Mouse (Mus musculus): ENCODE measurements around the gene Parp2. TPM values are rescaled to one million over a fixed set of nuclear protein-coding genes. Genes with fewer than 3 reads are reported as not detected.
"Not testable (repeated sequence)": the region's sequence is repeated elsewhere in the genome, so short reads cannot be mapped to it uniquely, and the experiment has no call there.

Parp2 gene
- polyA plus RNA-seq, 1 experiment from 2014 or later, result 45.4 TPM

- H3K27me3 ChIP-seq, result no peaks in the 10 kb centered on the region
- ATAC-seq (ENCODE audit: low FRiP score, low read depth), result no peak
- no peaks in the 10 kb centered on the region for H3K36me3 ChIP-seq
- H3K9ac ChIP-seq, result no peak overlapping the region
- no peak overlapping the region for H3K4me2 ChIP-seq
- H3K27ac ChIP-seq (replicated peaks), result no peak overlapping the region
- H3K9me3 ChIP-seq, result no peaks in the 10 kb centered on the region
- H3K4me1 ChIP-seq (replicated peaks), result no peaks in the 10 kb centered on the region
- no peak overlapping the region for H3K4me3 ChIP-seq
- WGBS, result 57% methylated on average over 2 of the region's 2 CpGs
These were observed 26.8 kb downstream of the Parp2 start for GRCm38 (mm10) chr14:50834435-50834834.

GRCm38 (mm10) chr14:50837236-50837635 lies 29.6 kb downstream of the Parp2 start:
- WGBS, result 68% methylated on average over 6 of the region's 6 CpGs
- no peak for ATAC-seq (ENCODE audit: low FRiP score, low read depth)

GRCm38 (mm10) chr14:50855788-50856187 lies 48.1 kb downstream of the Parp2 start:
- no peak for ATAC-seq (ENCODE audit: low FRiP score, low read depth)

More at GRCm38 (mm10) chr14:50837236-50837635, 29.6 kb downstream of the Parp2 start:
- Histone ChIP-seq H3K4me3 (no peak overlapping the region), H3K9ac (no peak overlapping the region), H3K4me1 (replicated peaks) (no peaks in the 10 kb centered on the region), H3K27me3 (no peaks in the 10 kb centered on the region), H3K4me2 (no peak overlapping the region), H3K27ac (replicated peaks) (no peak overlapping the region), H3K9me3 (no peaks in the 10 kb centered on the region), H3K36me3 (no peaks in the 10 kb centered on the region)

GRCm38 (mm10) chr14:50862641-50863040 lies 55.0 kb downstream of the Parp2 start:
- H3K9ac ChIP-seq, result no peak overlapping the region
- H3K27ac ChIP-seq (replicated peaks), result no peak overlapping the region
- 94% methylated on average over 10 of the region's 10 CpGs for WGBS
- H3K36me3 ChIP-seq, result no peaks in the 10 kb centered on the region
- no peak overlapping the region for H3K4me3 ChIP-seq
- H3K4me1 ChIP-seq (replicated peaks), result no peaks in the 10 kb centered on the region
- H3K4me2 ChIP-seq, result no peak overlapping the region
- no peaks in the 10 kb centered on the region for H3K27me3 ChIP-seq
- no peak for ATAC-seq (ENCODE audit: low FRiP score, low read depth)
- no peaks in the 10 kb centered on the region for H3K9me3 ChIP-seq

More at GRCm38 (mm10) chr14:50855788-50856187, 48.1 kb downstream of the Parp2 start:
- 88% methylated on average over 5 of the region's 5 CpGs for WGBS
- H3K4me2 ChIP-seq, result no peak overlapping the region
- no peak overlapping the region for H3K4me3 ChIP-seq
- no peaks in the 10 kb centered on the region for H3K4me1 ChIP-seq (replicated peaks)
- no peak overlapping the region for H3K9ac ChIP-seq
- H3K27ac ChIP-seq (replicated peaks), result no peak overlapping the region
- no peaks in the 10 kb centered on the region for H3K36me3 ChIP-seq
- no peaks in the 10 kb centered on the region for H3K9me3 ChIP-seq
- no peaks in the 10 kb centered on the region for H3K27me3 ChIP-seq

GRCm38 (mm10) chr14:50865005-50865404 lies 57.4 kb downstream of the Parp2 start:
- not testable (repeated sequence) for ATAC-seq (ENCODE audit: low FRiP score, low read depth); H3K9ac ChIP-seq; H3K36me3 ChIP-seq; H3K27me3 ChIP-seq; H3K27ac ChIP-seq (replicated peaks); H3K4me1 ChIP-seq (replicated peaks); H3K4me2 ChIP-seq; H3K4me3 ChIP-seq; H3K9me3 ChIP-seq

- no peaks in the 10 kb centered on the region for H3K36me3 ChIP-seq
- H3K4me3 ChIP-seq, result no peak overlapping the region
- no peaks in the 10 kb centered on the region for H3K27me3 ChIP-seq
- no peak overlapping the region for H3K27ac ChIP-seq (replicated peaks)
- H3K4me1 ChIP-seq (replicated peaks), result 0 out of 2 replicates have a peak, but pooled peaks cover 5% of the 10 kb centered on the region
- 94% methylated on average over 3 of the region's 3 CpGs for WGBS
- H3K4me2 ChIP-seq, result no peak overlapping the region
- H3K9me3 ChIP-seq, result no peaks in the 10 kb centered on the region
- ATAC-seq (ENCODE audit: low FRiP score, low read depth), result no peak
- H3K9ac ChIP-seq, result no peak overlapping the region
These were observed 59.3 kb downstream of the Parp2 start for GRCm38 (mm10) chr14:50866966-50867365.

GRCm38 (mm10) chr14:50868211-50868610 lies 60.6 kb downstream of the Parp2 start:
- Histone ChIP-seq H3K9ac (no peak overlapping the region), H3K27me3 (no peaks in the 10 kb centered on the region), H3K4me1 (replicated peaks) (0 out of 2 replicates have a peak, but pooled peaks cover 5% of the 10 kb centered on the region), H3K27ac (replicated peaks) (no peak overlapping the region), H3K36me3 (no peaks in the 10 kb centered on the region), H3K4me2 (no peak overlapping the region), H3K4me3 (no peak overlapping the region), H3K9me3 (no peaks in the 10 kb centered on the region)
- no peak for ATAC-seq (ENCODE audit: low FRiP score, low read depth)
- WGBS, result 83% methylated on average over 4 of the region's 4 CpGs

GRCm38 (mm10) chr14:50868656-50869055 lies 61.0 kb downstream of the Parp2 start:
- Histone ChIP-seq H3K27me3 (no peaks in the 10 kb centered on the region), H3K27ac (replicated peaks) (no peak overlapping the region), H3K9ac (no peak overlapping the region), H3K4me2 (no peak overlapping the region), H3K36me3 (no peaks in the 10 kb centered on the region), H3K4me3 (no peak overlapping the region), H3K4me1 (replicated peaks) (0 out of 2 replicates have a peak, but pooled peaks cover 5% of the 10 kb centered on the region), H3K9me3 (no peaks in the 10 kb centered on the region)
- no peak for ATAC-seq (ENCODE audit: low FRiP score, low read depth)
- 94% methylated on average over 5 of the region's 5 CpGs for WGBS

- Histone ChIP-seq H3K9ac (peak within 1 kb of the TSS; percentile 52), H3K36me3 (no peaks in the 10 kb centered on the region), H3K4me1 (replicated peaks) (0 out of 2 replicates have a peak, but pooled peaks cover 5% of the 10 kb centered on the region), H3K4me2 (peak within 1 kb of the TSS; percentile 69), H3K27me3 (no peaks in the 10 kb centered on the region), H3K4me3 (peak within 1 kb of the TSS; percentile 54), H3K27ac (replicated peaks) (peak within 1 kb of the TSS; percentile 77), H3K9me3 (no peaks in the 10 kb centered on the region)
- peak; percentile 95 for ATAC-seq (ENCODE audit: low FRiP score, low read depth)
- WGBS, result 7% methylated on average over 32 of the region's 32 CpGs
These were observed 62.5 kb downstream of the Parp2 start, which contains the start of gene Tep1 for GRCm38 (mm10) chr14:50869889-50870804. TSS of gene Tep1 (minus strand) at chr14:50870560.

- Histone ChIP-seq H3K4me1 (replicated peaks) (0 out of 2 replicates have a peak, but pooled peaks cover 5% of the 10 kb centered on the region), H3K4me2 (peak overlapping the region; percentile 69), H3K36me3 (no peaks in the 10 kb centered on the region), H3K9ac (peak overlapping the region; percentile 52), H3K4me3 (peak overlapping the region; percentile 54), H3K27ac (replicated peaks) (peak overlapping the region; percentile 77), H3K9me3 (no peaks in the 10 kb centered on the region), H3K27me3 (no peaks in the 10 kb centered on the region)
- 17% methylated on average over 5 of the region's 5 CpGs for WGBS
- no peak; the same call in 1 of the 2 replicates for ATAC-seq (ENCODE audit: low FRiP score, low read depth)
These were observed 63.1 kb downstream of the Parp2 start for GRCm38 (mm10) chr14:50870805-50871143.

Data from hindbrain, embryonic 15.5 days (tissue).